Mouse (Mus musculus) heart, postnatal 0 days (tissue): Measurements from ENCODE around the gene Prr27. TPM values are rescaled to one million over a fixed set of nuclear protein-coding genes. Genes with fewer than 3 reads are reported as not detected.

Experiments used
- ATAC-seq: fragments of 200-750 bp; cut with Nextera tagmentation; 2 replicates; pipeline ENCODE4 v1.8.0; 2017; ENCODE audit warnings: low read depth, moderate number of reproducible peaks, moderate library complexity; ENCODE audit not compliant: insufficient read depth
- DNase-seq: peaks from one replicate; pipeline ENCODE4 v3.0.0-alpha.2; 2016; ENCODE audit warnings: low spot score
- H3K27ac ChIP-seq: fragments of 300-500 bp; sonication (generic); 2 replicates; pipeline ENCODE4 v1.5.1; 2014; ENCODE audit warnings: low read depth, mild to moderate bottlenecking
- H3K27me3 ChIP-seq: fragments of 300-500 bp; sonication (generic); 2 replicates; pipeline ENCODE4 v1.6.1; 2014; ENCODE audit warnings: low read length, mixed read lengths; ENCODE audit not compliant: control insufficient read depth, insufficient read depth
- H3K36me3 ChIP-seq: fragments of 300-500 bp; sonication (generic); replicated peaks from 2 replicates; pipeline ENCODE4 v1.6.1; 2014; ENCODE audit warnings: low read length, mixed read lengths; ENCODE audit not compliant: control insufficient read depth, insufficient read depth
- H3K4me1 ChIP-seq: fragments of 300-500 bp; sonication (generic); 2 replicates; pipeline ENCODE4 v1.6.1; 2014; ENCODE audit warnings: antibody characterized with exemption; ENCODE audit not compliant: control insufficient read depth, insufficient read depth
- H3K4me2 ChIP-seq: fragments of 300-500 bp; sonication (generic); 2 replicates; pipeline ENCODE4 v1.6.1; 2014; ENCODE audit warnings: low read depth, mild to moderate bottlenecking, low read length, moderate library complexity
- H3K4me3 ChIP-seq: fragments of 300-500 bp; sonication (generic); 2 replicates; pipeline ENCODE4 v1.5.1; 2014; ENCODE audit warnings: low read depth, low read length
- H3K9ac ChIP-seq: fragments of 300-500 bp; sonication (generic); replicated peaks from 2 replicates; pipeline ENCODE4 v1.6.1; 2014; ENCODE audit warnings: low read depth, low read length, mixed read lengths
- H3K9me3 ChIP-seq: fragments of 300-500 bp; sonication (generic); replicated peaks from 2 replicates; pipeline ENCODE4 v1.6.1; 2016; ENCODE audit warnings: low read length; ENCODE audit not compliant: control insufficient read depth
- CTCF ChIP-seq: IDR thresholded peaks from 2 replicates; pipeline ENCODE4 v1.5.1; 2016; ENCODE audit warnings: antibody characterized with exemption, control low read depth, low read depth
- EP300 ChIP-seq: IDR thresholded peaks from 2 replicates; pipeline ENCODE4 v1.6.1; 2016; ENCODE audit warnings: antibody characterized with exemption, low read depth
- WGBS: fragments of 180-500 bp; shearing (Covaris S2); extraction: QIAGEN DNeasy Blood & Tissue Kit; methylation state at CpG from one replicate; pipeline ENCODE4 v1.1.7; 2014; 5-methylcytosine and 5-hydroxymethylcytosine counted together
- polyA plus RNA-seq: library from polyadenylated mRNA; unstranded; fragments of >200 nt; fragmentation: Nextera tagmentation; extraction: Ambion mirVana; gene quantifications from 2 replicates; pipeline ENCODE4 v1.2.1, GENCODE M21; 2015
- total RNA-seq: library from RNA; depleted of rRNA; stranded (reverse); fragments of >200 nt; gene quantifications from 2 replicates; pipeline ENCODE4 v1.2.3, GENCODE M21; 2014; ENCODE audit warnings: low replicate concordance; rRNA removed

Prr27 gene
- total and polyA plus RNA-seq, 2 experiments from 2014 or later = not detected

GRCm38 (mm10) chr5:87871423-87871822 is 45.9 kb downstream of the Prr27 start:
- Histone ChIP-seq H3K4me2 (no peak overlapping the region), H3K36me3 (no peaks in the 10 kb centered on the region), H3K9me3 (no peaks in the 10 kb centered on the region), H3K4me3 (no peak overlapping the region), H3K4me1 (no peaks in the 10 kb centered on the region), H3K27ac (no peak overlapping the region), H3K27me3 (no peaks in the 10 kb centered on the region), H3K9ac (no peak overlapping the region)
- TF ChIP-seq CTCF (peak; percentile 20; the same call in 1 of the 2 replicates), EP300 (no peak)
- DNase-seq (no peak), ATAC-seq (no peak)
- WGBS = 31% methylated on average over 4 of the region's 4 CpGs

DNA sequence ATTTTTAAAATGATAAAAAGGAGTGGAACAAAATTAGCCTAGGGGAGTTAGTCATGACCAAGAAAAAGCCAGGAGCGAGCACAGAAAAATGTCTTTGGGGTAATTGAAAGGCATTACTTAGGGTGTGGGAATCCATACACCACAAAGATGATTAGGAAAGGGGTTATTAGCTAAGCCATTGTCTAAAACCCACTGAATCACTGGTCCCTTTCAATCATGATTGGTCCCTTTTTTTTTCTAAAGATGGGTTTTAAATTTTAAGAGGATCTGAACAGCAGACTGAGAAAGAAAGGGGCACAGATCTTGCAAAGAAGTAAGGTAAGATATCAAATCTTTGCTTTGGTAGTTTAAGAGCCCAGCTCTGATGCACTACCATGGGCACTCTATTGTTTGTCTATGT is 59.2 kb downstream of the Prr27 start, which contains the start of gene Odam:
Gene Odam (plus strand): TSS at position 301 of the 400 bp plus-strand sequence.
- TF ChIP-seq CTCF (no peak), EP300 (no peak)
- Histone ChIP-seq H3K36me3 (no peaks in the 10 kb centered on the region), H3K9ac (no peak within 1 kb of the TSS), H3K4me3 (no peak within 1 kb of the TSS), H3K4me1 (no peaks in the 10 kb centered on the region), H3K27ac (no peak within 1 kb of the TSS), H3K4me2 (no peak within 1 kb of the TSS), H3K27me3 (no peaks in the 10 kb centered on the region), H3K9me3 (no peaks in the 10 kb centered on the region)
- WGBS = 78% methylated on average over 1 of the region's 1 CpGs
- DNase-seq (no peak), ATAC-seq (no peak)

Other genes with a start within 250 kb of the Prr27 start
- not detected in 2 replicates for gene Sult1e1, start 234.1 kb upstream of the Prr27 start, total RNA-seq
- gene Sult1e1, start 234.1 kb upstream of the Prr27 start, polyA plus RNA-seq = not detected in 2 replicates
- gene Csn1s1, start 159.5 kb upstream of the Prr27 start, total RNA-seq = not detected in 2 replicates
- gene Csn1s1, start 159.5 kb upstream of the Prr27 start, polyA plus RNA-seq = not detected in 2 replicates
- not detected in 2 replicates for gene Csn2, start 126.1 kb upstream of the Prr27 start, total RNA-seq
- gene Csn2, start 126.1 kb upstream of the Prr27 start, polyA plus RNA-seq = not detected in 2 replicates
- gene Csn1s2a, start 51.1 kb upstream of the Prr27 start, total RNA-seq = not detected in 2 replicates
- not detected in 2 replicates for gene Csn1s2a, start 51.1 kb upstream of the Prr27 start, polyA plus RNA-seq
- gene Csn1s2b, start 17.6 kb upstream of the Prr27 start, total RNA-seq = not detected in 2 replicates
- not detected in 2 replicates for gene Csn1s2b, start 17.6 kb upstream of the Prr27 start, polyA plus RNA-seq
- gene Odam, start 59.3 kb downstream of the Prr27 start, total RNA-seq = not detected in 2 replicates
- not detected in 2 replicates for gene Odam, start 59.3 kb downstream of the Prr27 start, polyA plus RNA-seq
- gene Csn3, start 99.9 kb downstream of the Prr27 start, total RNA-seq = not detected in 2 replicates
- not detected in 2 replicates for gene Csn3, start 99.9 kb downstream of the Prr27 start, polyA plus RNA-seq
- not detected in 2 replicates for gene 2310003L06Rik, start 143.8 kb downstream of the Prr27 start, total RNA-seq
- gene 2310003L06Rik, start 143.8 kb downstream of the Prr27 start, polyA plus RNA-seq = not detected in 2 replicates
- gene Gm28434, start 143.8 kb downstream of the Prr27 start, total RNA-seq = not detected in 2 replicates
- gene Gm28434, start 143.8 kb downstream of the Prr27 start, polyA plus RNA-seq = not detected in 2 replicates
- not detected in 2 replicates for gene Cabs1, start 153.8 kb downstream of the Prr27 start, total RNA-seq
- not detected in 2 replicates for gene Cabs1, start 153.8 kb downstream of the Prr27 start, polyA plus RNA-seq
- not detected in 2 replicates for gene Smr3a, start 176.9 kb downstream of the Prr27 start, total RNA-seq
- not detected in 2 replicates for gene Smr3a, start 176.9 kb downstream of the Prr27 start, polyA plus RNA-seq